Mouse (Mus musculus) heart, postnatal 0 days (tissue): ENCODE data around the gene Zfp592. TPM values are rescaled to one million over a fixed set of nuclear protein-coding genes. Genes with fewer than 3 reads are reported as not detected.
A peak's percentile ranks its signal among the peaks of the same experiment; 100 is the strongest.

Experiments
- ATAC-seq: fragments of 200-750 bp; cut with Nextera tagmentation; 2 replicates; pipeline ENCODE4 v1.8.0; 2017; ENCODE audit warnings: low read depth, moderate number of reproducible peaks, moderate library complexity; ENCODE audit not compliant: insufficient read depth
- DNase-seq: peaks from one replicate; pipeline ENCODE4 v3.0.0-alpha.2; 2016; ENCODE audit warnings: low spot score
- H3K27ac ChIP-seq: fragments of 300-500 bp; sonication (generic); 2 replicates; pipeline ENCODE4 v1.5.1; 2014; ENCODE audit warnings: low read depth, mild to moderate bottlenecking
- H3K27me3 ChIP-seq: fragments of 300-500 bp; sonication (generic); 2 replicates; pipeline ENCODE4 v1.6.1; 2014; ENCODE audit warnings: low read length, mixed read lengths; ENCODE audit not compliant: control insufficient read depth, insufficient read depth
- H3K36me3 ChIP-seq: fragments of 300-500 bp; sonication (generic); replicated peaks from 2 replicates; pipeline ENCODE4 v1.6.1; 2014; ENCODE audit warnings: low read length, mixed read lengths; ENCODE audit not compliant: control insufficient read depth, insufficient read depth
- H3K4me1 ChIP-seq: fragments of 300-500 bp; sonication (generic); 2 replicates; pipeline ENCODE4 v1.6.1; 2014; ENCODE audit warnings: antibody characterized with exemption; ENCODE audit not compliant: control insufficient read depth, insufficient read depth
- H3K4me2 ChIP-seq: fragments of 300-500 bp; sonication (generic); 2 replicates; pipeline ENCODE4 v1.6.1; 2014; ENCODE audit warnings: low read depth, mild to moderate bottlenecking, low read length, moderate library complexity
- H3K4me3 ChIP-seq: fragments of 300-500 bp; sonication (generic); 2 replicates; pipeline ENCODE4 v1.5.1; 2014; ENCODE audit warnings: low read depth, low read length
- H3K9ac ChIP-seq: fragments of 300-500 bp; sonication (generic); replicated peaks from 2 replicates; pipeline ENCODE4 v1.6.1; 2014; ENCODE audit warnings: low read depth, low read length, mixed read lengths
- H3K9me3 ChIP-seq: fragments of 300-500 bp; sonication (generic); replicated peaks from 2 replicates; pipeline ENCODE4 v1.6.1; 2016; ENCODE audit warnings: low read length; ENCODE audit not compliant: control insufficient read depth
- CTCF ChIP-seq: IDR thresholded peaks from 2 replicates; pipeline ENCODE4 v1.5.1; 2016; ENCODE audit warnings: antibody characterized with exemption, control low read depth, low read depth
- EP300 ChIP-seq: IDR thresholded peaks from 2 replicates; pipeline ENCODE4 v1.6.1; 2016; ENCODE audit warnings: antibody characterized with exemption, low read depth
- WGBS: fragments of 180-500 bp; shearing (Covaris S2); extraction: QIAGEN DNeasy Blood & Tissue Kit; methylation state at CpG from one replicate; pipeline ENCODE4 v1.1.7; 2014; 5-methylcytosine and 5-hydroxymethylcytosine counted together
- polyA plus RNA-seq: library from polyadenylated mRNA; unstranded; fragments of >200 nt; fragmentation: Nextera tagmentation; extraction: Ambion mirVana; gene quantifications from 2 replicates; pipeline ENCODE4 v1.2.1, GENCODE M21; 2015
- total RNA-seq: library from RNA; depleted of rRNA; stranded (reverse); fragments of >200 nt; gene quantifications from 2 replicates; pipeline ENCODE4 v1.2.3, GENCODE M21; 2014; ENCODE audit warnings: low replicate concordance

The Zfp592 gene
- total and polyA plus RNA-seq, 2 experiments from 2014 or later, result 4.1 to 37.0 TPM

GRCm38 (mm10) chr7:80980566-80980965 lies 12.9 kb upstream of the Zfp592 start:
- no peak overlapping the region for H3K4me3 ChIP-seq
- H3K4me1 ChIP-seq, result no peaks in the 10 kb centered on the region
- TF ChIP-seq CTCF (no peak), EP300 (no peak)
- ATAC-seq (no peak), DNase-seq (no peak)
- 80% methylated on average over 11 of the region's 11 CpGs for WGBS
- no peak overlapping the region for H3K27ac ChIP-seq
- H3K27me3 ChIP-seq, result no peaks in the 10 kb centered on the region
- no peaks in the 10 kb centered on the region for H3K9me3 ChIP-seq
- H3K36me3 ChIP-seq, result no peaks in the 10 kb centered on the region
- H3K9ac ChIP-seq, result no peak overlapping the region
- no peak overlapping the region for H3K4me2 ChIP-seq

DNA sequence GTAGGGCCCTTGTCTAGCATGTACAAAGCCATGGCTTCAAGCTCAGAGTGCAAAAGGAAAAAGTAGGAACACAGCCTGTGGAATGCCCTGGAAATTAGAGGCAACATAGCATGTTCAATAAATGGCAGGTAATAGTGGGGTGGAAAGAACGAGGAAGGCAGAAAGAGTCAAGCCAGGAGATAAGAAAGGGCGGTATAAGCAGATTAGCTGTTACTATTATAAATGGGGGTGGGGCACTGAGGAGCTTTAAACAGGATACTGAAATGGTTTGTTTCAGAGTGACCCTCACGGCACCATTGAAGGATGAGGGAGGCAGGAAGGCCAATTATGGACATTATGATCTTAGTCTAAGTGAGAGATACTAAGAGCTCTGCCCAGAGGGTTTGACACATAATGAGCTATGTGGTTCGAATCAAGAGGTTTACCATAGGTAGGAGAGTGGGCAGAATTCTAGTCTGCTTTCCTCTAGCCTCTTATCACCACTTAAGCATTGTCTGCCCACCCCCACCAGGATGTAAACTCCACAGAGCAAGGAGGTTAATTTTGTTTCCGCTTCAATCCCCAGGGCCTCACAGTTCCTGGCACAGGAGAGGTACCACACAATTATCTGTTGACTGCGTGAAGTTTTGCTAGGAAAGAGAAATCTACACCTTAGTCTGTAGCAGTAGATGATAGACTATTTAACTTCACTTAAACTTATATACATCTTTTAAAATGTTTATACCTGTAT lies 6.9 kb upstream of the Zfp592 start:
- H3K9ac ChIP-seq, result no peak overlapping the region
- no peak overlapping the region for H3K4me2 ChIP-seq

GRCm38 (mm10) chr7:80987805-80988625 lies 5.5 kb upstream of the Zfp592 start:
- DNase-seq, result no peak
- no peaks in the 10 kb centered on the region for H3K36me3 ChIP-seq
- no peak overlapping the region for H3K9ac ChIP-seq
- H3K4me2 ChIP-seq, result no peak overlapping the region
- peaks cover 14% of the 10 kb centered on the region for H3K4me1 ChIP-seq
- H3K9me3 ChIP-seq, result no peaks in the 10 kb centered on the region
- TF ChIP-seq EP300 (no peak), CTCF (no peak)
- no peak overlapping the region for H3K4me3 ChIP-seq
- ATAC-seq, result no peak
- 68% methylated on average over 4 of the region's 4 CpGs for WGBS
- no peaks in the 10 kb centered on the region for H3K27me3 ChIP-seq
- H3K27ac ChIP-seq, result no peak overlapping the region

More for the DNA sequence above, 6.9 kb upstream of the Zfp592 start:
- WGBS, result 18% methylated on average over 6 of the region's 6 CpGs
- TF ChIP-seq CTCF, result no peak
- no peak for TF ChIP-seq EP300
- Histone ChIP-seq H3K4me3 (no peak overlapping the region), H3K27me3 (no peaks in the 10 kb centered on the region), H3K36me3 (no peaks in the 10 kb centered on the region), H3K9me3 (no peaks in the 10 kb centered on the region), H3K27ac (no peak overlapping the region), H3K4me1 (peaks cover 7% of the 10 kb centered on the region)
- DNase-seq (peak; percentile 11), ATAC-seq (no peak; the same call in 1 of the 2 replicates)

GRCm38 (mm10) chr7:80990276-80990675 lies 3.2 kb upstream of the Zfp592 start:
- TF ChIP-seq EP300 (no peak), CTCF (no peak)
- Histone ChIP-seq H3K4me3 (no peak overlapping the region), H3K9ac (no peak overlapping the region), H3K27ac (no peak overlapping the region), H3K9me3 (no peaks in the 10 kb centered on the region), H3K4me2 (no peak overlapping the region), H3K27me3 (no peaks in the 10 kb centered on the region), H3K36me3 (no peaks in the 10 kb centered on the region), H3K4me1 (peaks cover 17% of the 10 kb centered on the region)
- no peak for DNase-seq
- no peak for ATAC-seq
- WGBS, result 89% methylated on average over 6 of the region's 6 CpGs

DNA sequence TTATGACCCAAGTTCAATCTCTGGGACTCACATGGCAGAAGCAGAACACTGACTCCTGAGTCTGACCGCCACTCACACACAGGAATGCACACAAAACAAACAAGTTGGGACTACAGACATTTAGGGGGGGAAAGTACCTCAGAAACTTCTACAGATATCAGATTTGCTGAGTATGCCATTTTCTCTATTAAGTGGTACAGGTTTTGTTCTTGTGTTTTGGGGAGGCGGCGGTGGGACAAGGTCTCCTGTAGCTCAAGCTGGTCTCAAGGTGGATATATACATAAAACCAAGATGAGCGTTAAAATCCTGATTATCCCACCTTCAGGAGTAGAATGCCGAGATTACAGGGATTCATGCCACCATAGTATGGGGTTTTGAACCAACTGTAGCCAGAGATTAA lies 1.9 kb upstream of the Zfp592 start:
- Histone ChIP-seq H3K4me2 (peak overlapping the region; percentile 93), H3K4me1 (peaks cover 28% of the 10 kb centered on the region), H3K27me3 (no peaks in the 10 kb centered on the region), H3K27ac (no peak overlapping the region), H3K4me3 (no peak overlapping the region), H3K36me3 (no peaks in the 10 kb centered on the region), H3K9me3 (no peaks in the 10 kb centered on the region), H3K9ac (no peak overlapping the region)
- DNase-seq (no peak), ATAC-seq (no peak)
- WGBS, result 92% methylated on average over 5 of the region's 5 CpGs
- TF ChIP-seq CTCF (no peak), EP300 (no peak)
